Mouse (Mus musculus) forebrain, embryonic 13.5 days (tissue): Measurements from ENCODE around the gene Btbd1. TPM values are rescaled to one million over a fixed set of nuclear protein-coding genes. Genes with fewer than 3 reads are reported as not detected.

Source experiments
- ATAC-seq: fragments of 200-750 bp; cut with Nextera tagmentation; 2 replicates; pipeline ENCODE4 v1.8.0; 2017
- H3K27ac ChIP-seq: fragments of 300-500 bp; sonication (generic); 2 replicates; pipeline ENCODE4 v1.5.1; 2015; ENCODE audit warnings: inconsistent platforms, mild to moderate bottlenecking, moderate library complexity
- H3K27me3 ChIP-seq: fragments of 300-500 bp; sonication (generic); 2 replicates; pipeline ENCODE4 v1.6.1; 2015; ENCODE audit warnings: mild to moderate bottlenecking, inconsistent platforms
- H3K36me3 ChIP-seq: fragments of 300-500 bp; sonication (generic); 2 replicates; pipeline ENCODE4 v1.6.1; 2015; ENCODE audit warnings: mild to moderate bottlenecking, inconsistent platforms; ENCODE audit not compliant: poor library complexity, severe bottlenecking
- H3K4me1 ChIP-seq: fragments of 300-500 bp; sonication (generic); 2 replicates; pipeline ENCODE4 v1.6.1; 2015; ENCODE audit warnings: inconsistent platforms
- H3K4me2 ChIP-seq: fragments of 300-500 bp; sonication (generic); 2 replicates; pipeline ENCODE4 v1.6.1; 2015; ENCODE audit warnings: inconsistent platforms, mild to moderate bottlenecking, moderate library complexity
- H3K4me3 ChIP-seq: fragments of 300-500 bp; sonication (generic); 2 replicates; pipeline ENCODE4 v1.5.1; 2015; ENCODE audit warnings: mild to moderate bottlenecking, inconsistent platforms
- H3K9ac ChIP-seq: fragments of 300-500 bp; sonication (generic); 2 replicates; pipeline ENCODE4 v1.6.1; 2015; ENCODE audit warnings: mild to moderate bottlenecking, inconsistent platforms
- H3K9me3 ChIP-seq: fragments of 300-500 bp; sonication (generic); replicated peaks from 2 replicates; pipeline ENCODE4 v1.6.1; 2016; ENCODE audit warnings: inconsistent platforms
- WGBS: fragments of 180-500 bp; shearing (Covaris S2); methylation state at CpG from one replicate; pipeline ENCODE4 v1.1.7; 2015; 5-methylcytosine and 5-hydroxymethylcytosine counted together
- polyA plus RNA-seq: library from polyadenylated mRNA; unstranded; fragments of >200 nt; fragmentation: Nextera tagmentation; extraction: Ambion mirVana; gene quantifications from 2 replicates; pipeline ENCODE4 v1.2.1, GENCODE M21; 2015

Gene Btbd1
- polyA plus RNA-seq, 1 experiment from 2014 or later = 86.9 TPM

- no peak for ATAC-seq
- Histone ChIP-seq H3K9ac (no peak overlapping the region), H3K4me2 (no peak overlapping the region), H3K4me3 (no peak overlapping the region), H3K27me3 (peaks cover 32% of the 10 kb centered on the region), H3K9me3 (no peaks in the 10 kb centered on the region), H3K4me1 (peaks cover 20% of the 10 kb centered on the region), H3K27ac (no peak overlapping the region), H3K36me3 (no peaks in the 10 kb centered on the region; the same call in 1 of the 2 replicates)
- 89% methylated on average over 2 of the region's 2 CpGs for WGBS
These were observed 32.2 kb upstream of the Btbd1 start for GRCm38 (mm10) chr7:81861461-81861860.

DNA sequence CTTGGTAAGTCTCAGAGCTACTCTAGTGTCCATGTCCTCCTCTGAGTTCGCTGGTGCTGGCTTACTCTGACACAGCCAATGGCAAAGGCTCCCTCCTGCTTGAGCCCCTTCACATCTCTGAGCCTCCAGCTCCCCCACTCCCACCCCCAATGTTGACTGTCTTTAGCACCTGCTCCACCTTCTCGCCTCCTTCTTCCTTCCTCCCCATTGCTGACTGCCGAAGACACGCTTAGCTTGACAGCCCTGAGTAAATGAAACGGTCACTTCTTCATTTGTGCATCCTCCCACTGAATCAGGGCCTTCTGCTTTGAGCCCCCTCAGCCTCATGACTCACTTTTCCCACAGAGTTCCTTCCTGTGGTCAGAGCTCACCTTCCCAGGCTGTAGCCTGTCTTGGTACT is 31.8 kb upstream of the Btbd1 start:
- Histone ChIP-seq H3K27me3 (peaks cover 32% of the 10 kb centered on the region), H3K9me3 (no peaks in the 10 kb centered on the region), H3K4me3 (no peak overlapping the region), H3K9ac (no peak overlapping the region), H3K4me1 (peaks cover 20% of the 10 kb centered on the region), H3K36me3 (no peaks in the 10 kb centered on the region; the same call in 1 of the 2 replicates), H3K4me2 (no peak overlapping the region), H3K27ac (no peak overlapping the region)
- 77% methylated on average over 5 of the region's 5 CpGs for WGBS
- ATAC-seq = no peak

- H3K27ac ChIP-seq = no peak overlapping the region
- no peaks in the 10 kb centered on the region for H3K9me3 ChIP-seq
- H3K36me3 ChIP-seq = no peaks in the 10 kb centered on the region; the same call in 1 of the 2 replicates
- H3K4me3 ChIP-seq = peak overlapping the region; percentile 67; the same call in 1 of the 2 replicates
- no peak for ATAC-seq
- H3K9ac ChIP-seq = 0 out of 2 replicates have a peak overlapping the region, but pooled peaks have one; percentile 76
- peaks cover 32% of the 10 kb centered on the region for H3K27me3 ChIP-seq
- H3K4me2 ChIP-seq = peak overlapping the region; percentile 98
- WGBS = 56% methylated on average over 11 of the region's 11 CpGs
- H3K4me1 ChIP-seq = peaks cover 20% of the 10 kb centered on the region
These were observed 30.8 kb upstream of the Btbd1 start for GRCm38 (mm10) chr7:81860071-81860470.

GRCm38 (mm10) chr7:81858968-81859721 is 29.9 kb upstream of the Btbd1 start, which contains the start of gene Tm6sf1:
Gene Tm6sf1, plus strand, starts transcription at chr7:81859001.
- Histone ChIP-seq H3K9ac (peak within 1 kb of the TSS; percentile 76), H3K4me1 (peaks cover 26% of the 10 kb centered on the region), H3K4me2 (peak within 1 kb of the TSS; percentile 98), H3K36me3 (no peaks in the 10 kb centered on the region), H3K27ac (no peak within 1 kb of the TSS), H3K4me3 (peak within 1 kb of the TSS; percentile 67), H3K9me3 (no peaks in the 10 kb centered on the region), H3K27me3 (peaks cover 32% of the 10 kb centered on the region)
- under 1% methylated on average over 64 of the region's 64 CpGs for WGBS
- peak; percentile 84 for ATAC-seq

- Histone ChIP-seq H3K4me2 (peak overlapping the region; percentile 98), H3K9ac (no peak overlapping the region; the same call in 1 of the 2 replicates), H3K27ac (no peak overlapping the region), H3K36me3 (no peaks in the 10 kb centered on the region), H3K4me3 (peak overlapping the region; percentile 67), H3K4me1 (peaks cover 26% of the 10 kb centered on the region), H3K9me3 (no peaks in the 10 kb centered on the region), H3K27me3 (peaks cover 32% of the 10 kb centered on the region)
- ATAC-seq = no peak
- 9% methylated on average over 9 of the region's 9 CpGs for WGBS
These were observed 29.0 kb upstream of the Btbd1 start for GRCm38 (mm10) chr7:81858236-81858635.

DNA sequence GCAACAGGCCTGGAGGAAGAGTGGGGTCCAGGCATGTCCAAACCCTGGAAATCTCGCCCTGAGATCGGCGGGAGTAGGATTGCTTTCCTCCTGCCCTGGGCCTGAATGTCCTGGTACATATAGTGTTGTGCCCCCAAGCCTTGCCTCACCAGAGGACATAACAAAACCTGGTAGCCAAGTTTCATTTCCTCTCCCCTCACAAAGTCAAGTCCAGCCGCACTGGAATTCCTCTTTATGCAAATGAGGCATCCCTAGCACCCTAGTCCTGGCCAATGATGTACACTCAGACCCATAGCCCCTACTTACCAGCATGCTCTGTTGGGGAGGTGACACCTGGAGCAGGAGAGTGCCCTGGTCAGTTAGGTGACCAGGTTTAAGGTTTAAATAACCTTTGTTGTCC is 27.0 kb upstream of the Btbd1 start:
- Histone ChIP-seq H3K4me3 (no peak overlapping the region), H3K27ac (no peak overlapping the region), H3K36me3 (no peaks in the 10 kb centered on the region), H3K9me3 (no peaks in the 10 kb centered on the region), H3K27me3 (peaks cover 32% of the 10 kb centered on the region), H3K4me1 (peaks cover 26% of the 10 kb centered on the region), H3K4me2 (no peak overlapping the region), H3K9ac (no peak overlapping the region)
- 84% methylated on average over 4 of the region's 4 CpGs for WGBS
- no peak for ATAC-seq

DNA sequence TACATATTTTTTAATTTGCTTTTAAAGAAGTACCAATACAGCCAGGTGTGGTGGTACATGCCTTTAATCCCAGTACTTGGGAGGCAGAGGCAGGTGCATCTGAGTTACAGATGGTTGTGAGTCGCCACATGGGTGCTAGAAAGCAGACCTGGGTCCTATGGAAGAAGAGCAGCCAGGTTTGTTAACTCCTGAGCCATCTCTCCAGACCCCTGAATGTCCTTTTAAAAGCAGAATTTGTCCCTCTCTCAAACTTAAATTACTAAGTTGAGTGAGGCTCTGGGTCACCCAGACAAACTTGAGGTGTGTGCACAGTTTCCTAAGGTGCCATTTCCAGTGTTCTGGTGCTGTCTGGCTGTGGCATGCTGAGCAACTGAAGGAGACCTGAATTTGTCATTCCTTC is 26.5 kb upstream of the Btbd1 start, which contains the start of gene Gm10160:
Gm10160 (minus strand) TSS at position 101 of the 400 bp plus-strand sequence.
- no peaks in the 10 kb centered on the region for H3K36me3 ChIP-seq
- H3K9me3 ChIP-seq = no peaks in the 10 kb centered on the region
- no peak within 1 kb of the TSS for H3K9ac ChIP-seq
- peaks cover 32% of the 10 kb centered on the region for H3K27me3 ChIP-seq
- H3K4me1 ChIP-seq = peaks cover 26% of the 10 kb centered on the region
- no peak for ATAC-seq
- H3K27ac ChIP-seq = no peak within 1 kb of the TSS; the same call in 1 of the 2 replicates
- H3K4me3 ChIP-seq = no peak within 1 kb of the TSS
- H3K4me2 ChIP-seq = no peak within 1 kb of the TSS
- 81% methylated on average over 1 of the region's 1 CpGs for WGBS

DNA sequence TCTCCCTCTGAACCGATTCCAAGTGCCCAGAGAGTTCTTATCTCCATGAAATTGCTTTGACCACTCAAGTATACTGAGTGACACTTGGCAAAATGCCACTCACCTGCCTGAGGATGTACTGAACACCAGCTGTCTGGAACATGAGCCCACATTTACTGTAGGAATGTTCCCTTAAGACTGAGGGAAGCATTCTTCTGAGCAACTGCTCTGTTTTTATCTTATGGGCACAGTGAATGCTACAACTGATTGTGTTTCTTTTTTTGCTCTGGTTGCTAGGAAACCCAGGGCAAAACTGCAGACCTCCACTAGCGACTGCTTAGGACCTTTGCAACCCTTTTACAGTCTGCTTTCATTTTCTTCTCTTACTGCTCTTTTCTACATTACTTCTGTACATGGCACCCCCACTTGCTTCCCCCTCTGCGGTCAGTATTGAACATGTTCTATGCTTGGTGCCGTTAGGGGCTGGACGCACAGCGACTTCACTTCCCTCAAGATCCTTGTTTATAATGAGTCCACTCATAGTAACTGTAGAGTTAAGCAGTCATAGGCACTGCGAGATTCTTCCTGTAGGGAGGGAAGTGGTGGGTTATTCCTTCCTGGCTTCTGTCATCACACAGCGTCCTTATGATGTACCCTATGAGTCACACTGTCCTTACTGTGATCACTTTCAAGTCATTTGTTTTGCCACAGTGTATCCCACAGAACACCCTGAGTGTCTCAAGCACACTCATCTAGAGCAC is 25.5 kb upstream of the Btbd1 start:
- Histone ChIP-seq H3K4me3 (no peak overlapping the region), H3K4me2 (no peak overlapping the region), H3K27me3 (peaks cover 26% of the 10 kb centered on the region), H3K9me3 (no peaks in the 10 kb centered on the region), H3K36me3 (no peaks in the 10 kb centered on the region), H3K27ac (no peak overlapping the region; the same call in 1 of the 2 replicates), H3K9ac (no peak overlapping the region), H3K4me1 (peaks cover 18% of the 10 kb centered on the region)
- ATAC-seq = no peak
- 66% methylated on average over 8 of the region's 8 CpGs for WGBS

DNA sequence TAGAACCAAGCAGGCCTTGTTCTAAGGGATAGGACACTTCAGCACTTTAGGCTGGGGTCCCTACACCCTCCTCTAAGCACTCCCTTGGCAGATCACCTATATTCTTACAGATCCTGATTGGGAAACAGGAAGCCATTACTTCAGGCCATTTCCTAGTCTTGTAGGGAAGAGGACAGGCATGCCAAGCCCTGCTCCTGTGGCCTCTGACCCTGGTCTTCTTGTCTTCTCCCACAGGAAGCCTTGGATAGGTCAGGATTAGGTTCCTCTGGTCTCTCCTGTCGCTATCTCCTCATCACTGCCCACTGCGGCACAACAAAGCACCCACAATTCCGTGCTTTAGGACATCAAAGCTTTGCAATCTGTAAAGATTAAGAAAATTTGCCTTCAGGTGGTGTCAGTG is 22.5 kb upstream of the Btbd1 start:
- no peak for ATAC-seq
- WGBS = 91% methylated on average over 3 of the region's 3 CpGs
- Histone ChIP-seq H3K27ac (no peak overlapping the region), H3K9me3 (no peaks in the 10 kb centered on the region), H3K4me3 (no peak overlapping the region), H3K36me3 (no peaks in the 10 kb centered on the region), H3K4me2 (no peak overlapping the region), H3K27me3 (no peaks in the 10 kb centered on the region; the same call in 1 of the 2 replicates), H3K4me1 (peaks cover 21% of the 10 kb centered on the region), H3K9ac (no peak overlapping the region)

GRCm38 (mm10) chr7:81850171-81850570 is 20.9 kb upstream of the Btbd1 start:
- no peaks in the 10 kb centered on the region for H3K9me3 ChIP-seq
- WGBS = 88% methylated on average over 6 of the region's 6 CpGs
- no peak overlapping the region for H3K27ac ChIP-seq
- H3K9ac ChIP-seq = no peak overlapping the region
- no peak overlapping the region for H3K4me3 ChIP-seq
- H3K4me1 ChIP-seq = peaks cover 25% of the 10 kb centered on the region
- H3K27me3 ChIP-seq = no peaks in the 10 kb centered on the region
- no peak overlapping the region for H3K4me2 ChIP-seq
- no peak for ATAC-seq
- no peaks in the 10 kb centered on the region for H3K36me3 ChIP-seq

DNA sequence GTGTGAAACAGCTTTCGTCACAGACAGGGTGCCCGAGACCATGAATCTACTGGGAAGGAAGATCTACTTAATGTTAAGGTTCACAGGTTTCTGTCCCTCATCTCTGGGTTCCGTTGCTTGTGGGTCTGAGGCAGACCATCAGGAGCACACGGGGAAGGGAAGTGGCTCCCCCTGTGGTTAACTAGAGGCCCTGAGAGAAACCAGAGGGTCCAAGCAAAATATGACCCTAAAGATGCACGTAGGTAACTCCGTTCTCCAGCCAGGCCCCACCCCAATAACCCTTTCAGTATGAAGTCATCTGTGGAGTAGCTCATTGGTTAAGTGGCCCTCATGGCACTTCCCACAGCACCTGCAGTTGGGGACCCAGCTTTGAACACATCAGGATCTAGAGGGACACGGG is 20.4 kb upstream of the Btbd1 start:
- Histone ChIP-seq H3K4me2 (no peak overlapping the region), H3K27ac (no peak overlapping the region), H3K4me1 (peaks cover 24% of the 10 kb centered on the region), H3K36me3 (no peaks in the 10 kb centered on the region), H3K9me3 (no peaks in the 10 kb centered on the region), H3K4me3 (no peak overlapping the region), H3K9ac (no peak overlapping the region), H3K27me3 (no peaks in the 10 kb centered on the region)
- ATAC-seq = no peak
- WGBS = 95% methylated on average over 7 of the region's 7 CpGs

- 90% methylated on average over 5 of the region's 5 CpGs for WGBS
- H3K4me1 ChIP-seq = peaks cover 20% of the 10 kb centered on the region
- H3K4me2 ChIP-seq = no peak overlapping the region
- no peak for ATAC-seq
- H3K27ac ChIP-seq = no peak overlapping the region
- H3K4me3 ChIP-seq = no peak overlapping the region
- H3K9ac ChIP-seq = no peak overlapping the region
- H3K9me3 ChIP-seq = no peaks in the 10 kb centered on the region
- no peaks in the 10 kb centered on the region for H3K27me3 ChIP-seq
- no peaks in the 10 kb centered on the region for H3K36me3 ChIP-seq
These were observed 20.0 kb upstream of the Btbd1 start for GRCm38 (mm10) chr7:81849214-81849613.
